Mouse (Mus musculus): ENCODE measurements at regions not wholly inside any gene's neighbourhood (a gene's known extent, or its start where the extent isn't known, plus 50 kb on each side); places are given as distances from the start of the nearest gene placed in this dataset.

GRCm38 (mm10) chr6:25101761-25102160 is 145.7 kb upstream of the Tmem229a start:
- TF ChIP-seq CTCF (IDR thresholded peaks at IDR 0.05) (no peak), EP300 (IDR thresholded peaks at IDR 0.05) (no peak)
